Mouse (Mus musculus): Measurements from ENCODE around the gene Erg.

The Erg gene

GRCm38 (mm10) chr16:95440334-95440733 is 146.1 kb downstream of the Erg start:
- DNase-seq (ENCODE audit: low spot score in 2 of 2) = no peak

- DNase-seq (ENCODE audit: low spot score in 2 of 2) = no peak
Measured at GRCm38 (mm10) chr16:95439794-95440193, 146.6 kb downstream of the Erg start.

- no peak for DNase-seq (ENCODE audit: low spot score in 2 of 2)
Measured at GRCm38 (mm10) chr16:95438848-95439540, 147.4 kb downstream of the Erg start.

GRCm38 (mm10) chr16:95436611-95437010 is 149.8 kb downstream of the Erg start:
- no peak for DNase-seq (ENCODE audit: low spot score in 2 of 2)

- DNase-seq (ENCODE audit: low spot score in 2 of 2) = no peak
Measured at GRCm38 (mm10) chr16:95436051-95436450, 150.3 kb downstream of the Erg start.

GRCm38 (mm10) chr16:95434434-95434833 is 152.0 kb downstream of the Erg start:
- no peak for DNase-seq (ENCODE audit: low spot score in 2 of 2)

GRCm38 (mm10) chr16:95432540-95432971 is 153.8 kb downstream of the Erg start:
- no peak for DNase-seq (ENCODE audit: low spot score in 2 of 2)

- DNase-seq (ENCODE audit: low spot score in 2 of 2) = no peak
Measured at GRCm38 (mm10) chr16:95429851-95430250, 156.5 kb downstream of the Erg start.

- no peak for DNase-seq (ENCODE audit: low spot score in 2 of 2)
Measured at GRCm38 (mm10) chr16:95428239-95428638, 158.2 kb downstream of the Erg start.

GRCm38 (mm10) chr16:95427512-95427911 is 158.9 kb downstream of the Erg start:
- no peak for DNase-seq (ENCODE audit: low spot score in 2 of 2)

- no peak for DNase-seq (ENCODE audit: low spot score in 2 of 2)
Measured at GRCm38 (mm10) chr16:95422658-95423073, 163.7 kb downstream of the Erg start.

- DNase-seq (ENCODE audit: low spot score in 2 of 2) = no peak
Measured at GRCm38 (mm10) chr16:95421235-95421886, 165.0 kb downstream of the Erg start.

- DNase-seq (ENCODE audit: low spot score in 2 of 2) = no peak
Measured at GRCm38 (mm10) chr16:95415921-95416320, 170.5 kb downstream of the Erg start.

GRCm38 (mm10) chr16:95415372-95415771 is 171.0 kb downstream of the Erg start:
- no peak for DNase-seq (ENCODE audit: low spot score in 2 of 2)

GRCm38 (mm10) chr16:95413401-95413959 is 172.9 kb downstream of the Erg start:
- no peak for DNase-seq (ENCODE audit: low spot score in 2 of 2)

GRCm38 (mm10) chr16:95408096-95408495 is 178.3 kb downstream of the Erg start:
- DNase-seq (ENCODE audit: low spot score in 2 of 2) = no peak

GRCm38 (mm10) chr16:95405496-95405895 is 180.9 kb downstream of the Erg start:
- DNase-seq (ENCODE audit: low spot score in 2 of 2) = no peak

- DNase-seq (ENCODE audit: low spot score in 2 of 2) = no peak
Measured at GRCm38 (mm10) chr16:95403453-95403852, 182.9 kb downstream of the Erg start.

GRCm38 (mm10) chr16:95401869-95402268 is 184.5 kb downstream of the Erg start:
- DNase-seq (ENCODE audit: low spot score in 2 of 2) = no peak

- no peak for DNase-seq (ENCODE audit: low spot score in 2 of 2)
Measured at GRCm38 (mm10) chr16:95398761-95399343, 187.5 kb downstream of the Erg start.

GRCm38 (mm10) chr16:95390787-95391186 is 195.6 kb downstream of the Erg start:
- DNase-seq (ENCODE audit: low spot score in 2 of 2) = no peak

GRCm38 (mm10) chr16:95388811-95389529 is 197.4 kb downstream of the Erg start:
- DNase-seq (ENCODE audit: low spot score in 2 of 2) = no peak
